Comparison of ENCODE assay signal across 28 mouse cellular contexts in the genomic region with DNA sequence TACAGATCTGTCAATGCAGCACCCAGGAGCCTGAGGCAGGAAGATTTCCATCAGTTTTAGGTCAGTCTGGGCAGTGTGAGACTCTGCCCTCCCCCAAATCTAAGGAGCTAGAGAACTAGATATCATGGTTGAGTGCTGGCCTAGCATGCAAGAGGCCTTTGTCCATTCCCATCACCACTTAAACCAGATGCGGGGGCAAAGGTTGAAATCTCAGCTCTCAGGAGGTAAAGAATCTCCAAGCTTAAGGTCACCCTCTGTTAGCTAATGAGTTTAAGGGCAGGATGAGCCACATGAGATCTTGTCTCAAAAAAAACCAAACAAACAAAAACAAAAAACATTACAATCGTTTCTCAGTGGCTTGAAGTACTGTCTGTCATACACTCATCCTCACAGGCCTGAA.
"Had no signal": no experiment of that assay in that cellular context is flagged by ENCODE, and none has a peak within 500 bp of the region (broad histone marks: within the 10 kb centered on the region; RNA-seq: fewer than 3 reads in every experiment).

No protein-coding gene starts in this region.

- H3K4me2 ChIP-seq: heart, embryonic 11.5 days; heart, embryonic 13.5 days; heart, embryonic 15.5 days; hindbrain, embryonic 12.5 days; hindbrain, embryonic 14.5 days; intestine, embryonic 15.5 days; limb, embryonic 12.5 days; liver, embryonic 11.5 days; liver, embryonic 13.5 days; liver, embryonic 15.5 days had no signal

- H3K27ac ChIP-seq: gastrocnemius, adult 2 months; heart, adult 2 months; heart, embryonic 13.5 days; heart, embryonic 15.5 days; hindbrain, embryonic 10.5 days; hindbrain, embryonic 12.5 days; hindbrain, embryonic 14.5 days; intestine, embryonic 15.5 days; kidney, postnatal 0 days; layer of hippocampus, adult 2 months; left cerebral cortex, adult 2 months; limb, embryonic 10.5 days; limb, embryonic 12.5 days; liver, embryonic 13.5 days; liver, embryonic 15.5 days had no signal

- DNase-seq: gastrocnemius, adult 2 months; gastrocnemius, postnatal 10 days; gastrocnemius, postnatal 25 days; heart, adult 2 months; heart, postnatal 14 days; heart, postnatal 36 days; kidney, postnatal 4 days; liver; liver, embryonic 13.5 days; liver, postnatal 0 days had no signal

- H3K4me3 ChIP-seq: gastrocnemius, adult 2 months; heart, adult 2 months; heart, embryonic 13.5 days; heart, embryonic 15.5 days; hindbrain, embryonic 10.5 days; hindbrain, embryonic 12.5 days; intestine, embryonic 15.5 days; layer of hippocampus, adult 2 months; left cerebral cortex, adult 2 months; limb, embryonic 10.5 days; limb, embryonic 12.5 days; liver, embryonic 13.5 days; liver, embryonic 15.5 days had no signal

- H3K9me3 ChIP-seq: heart, embryonic 13.5 days; heart, embryonic 15.5 days; hindbrain, embryonic 10.5 days; hindbrain, embryonic 12.5 days; intestine, embryonic 15.5 days; limb, embryonic 10.5 days; limb, embryonic 12.5 days; liver, embryonic 13.5 days; liver, embryonic 15.5 days had no signal

- H3K9ac ChIP-seq: heart, embryonic 13.5 days; heart, embryonic 15.5 days; hindbrain, embryonic 12.5 days; hindbrain, embryonic 14.5 days; intestine, embryonic 15.5 days; limb, embryonic 12.5 days; liver, embryonic 13.5 days; liver, embryonic 15.5 days; liver, postnatal 0 days had no signal

- H3K27me3 ChIP-seq: heart, embryonic 13.5 days; heart, embryonic 15.5 days; hindbrain, embryonic 12.5 days; intestine, embryonic 15.5 days; limb, embryonic 12.5 days; liver, embryonic 13.5 days; liver, embryonic 15.5 days had no signal

- H3K4me1 ChIP-seq: heart, embryonic 13.5 days; heart, embryonic 15.5 days; hindbrain, embryonic 10.5 days; hindbrain, embryonic 12.5 days; intestine, embryonic 15.5 days; limb, embryonic 10.5 days; limb, embryonic 12.5 days; liver, embryonic 13.5 days; liver, embryonic 15.5 days had no signal

- H3K36me3 ChIP-seq: heart, embryonic 13.5 days; heart, embryonic 15.5 days; hindbrain, embryonic 10.5 days; hindbrain, embryonic 12.5 days; intestine, embryonic 15.5 days; limb, embryonic 10.5 days; limb, embryonic 12.5 days; liver, embryonic 13.5 days; liver, embryonic 15.5 days had no signal

- ATAC-seq: forebrain, embryonic 16.5 days; hindbrain, embryonic 16.5 days; inflammation-experienced regulatory T-cells, adult 6 months; intestine, embryonic 15.5 days; intestine, postnatal 0 days; liver, postnatal 0 days had no signal
